Mouse (Mus musculus) forebrain, embryonic 10.5 days (tissue): ENCODE measurements around the gene Hmx1. TPM values are rescaled to one million over a fixed set of nuclear protein-coding genes. Genes with fewer than 3 reads are reported as not detected.

Source experiments
- DNase-seq: peaks from one replicate; pipeline ENCODE4 v3.0.0-alpha.2; 2017; ENCODE audit warnings: low spot score; ENCODE audit errors: extremely low spot score
- H3K27ac ChIP-seq: fragments of 300-500 bp; sonication (generic); 2 replicates; pipeline ENCODE4 v1.5.1; 2016; ENCODE audit warnings: mild to moderate bottlenecking
- H3K27me3 ChIP-seq: fragments of 300-500 bp; sonication (generic); 2 replicates; pipeline ENCODE4 v1.6.1; 2016; ENCODE audit warnings: mild to moderate bottlenecking; ENCODE audit not compliant: poor library complexity, severe bottlenecking
- H3K36me3 ChIP-seq: fragments of 300-500 bp; sonication (generic); replicated peaks from 2 replicates; pipeline ENCODE4 v1.6.1; 2016; ENCODE audit warnings: mild to moderate bottlenecking, moderate library complexity
- H3K4me1 ChIP-seq: fragments of 300-500 bp; sonication (generic); 2 replicates; pipeline ENCODE4 v1.6.1; 2016
- H3K4me3 ChIP-seq: fragments of 300-500 bp; sonication (generic); 2 replicates; pipeline ENCODE4 v1.5.1; 2016; ENCODE audit warnings: mild to moderate bottlenecking, moderate library complexity
- H3K9me3 ChIP-seq: fragments of 300-500 bp; sonication (generic); 2 replicates; pipeline ENCODE4 v1.6.1; 2016; ENCODE audit warnings: mild to moderate bottlenecking, moderate library complexity
- WGBS: fragments of 180-500 bp; shearing (Covaris S2); methylation state at CpG from one replicate; pipeline ENCODE4 v1.1.7; 2016; 5-methylcytosine and 5-hydroxymethylcytosine counted together
- polyA plus RNA-seq: library from polyadenylated mRNA; unstranded; fragments of >200 nt; fragmentation: Nextera tagmentation; extraction: Ambion mirVana; gene quantifications from 2 replicates; pipeline ENCODE4 v1.2.1, GENCODE M21; 2016

Hmx1 gene
- polyA plus RNA-seq, 1 experiment from 2014 or later, result 0.38 TPM

DNA sequence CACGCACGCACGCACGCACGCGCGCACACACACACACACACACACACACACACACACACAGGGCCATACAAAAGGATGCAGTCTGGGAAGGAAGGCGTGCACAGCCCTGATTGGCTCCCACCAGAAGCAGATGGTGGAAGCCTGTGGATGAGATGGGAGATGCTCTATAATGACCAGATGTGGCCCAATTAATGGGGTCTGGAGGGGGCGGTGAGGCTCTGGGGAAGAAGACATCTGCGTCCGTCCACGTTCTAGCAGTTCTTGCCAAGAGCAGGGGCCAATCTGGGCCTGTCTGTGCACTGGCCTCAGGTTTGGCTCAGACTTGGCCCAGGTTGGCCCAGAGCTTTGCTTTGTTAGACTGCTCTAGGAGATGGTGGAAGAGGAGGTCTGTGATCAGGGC lies 55.8 kb downstream of the Hmx1 start:
- DNase-seq, result no peak
- 86% methylated on average over 12 of the region's 12 CpGs for WGBS
- Histone ChIP-seq H3K4me1 (peaks cover 40% of the 10 kb centered on the region), H3K36me3 (no peaks in the 10 kb centered on the region), H3K27ac (no peak overlapping the region), H3K9me3 (no peaks in the 10 kb centered on the region), H3K4me3 (no peak overlapping the region), H3K27me3 (peaks cover 40% of the 10 kb centered on the region)

DNA sequence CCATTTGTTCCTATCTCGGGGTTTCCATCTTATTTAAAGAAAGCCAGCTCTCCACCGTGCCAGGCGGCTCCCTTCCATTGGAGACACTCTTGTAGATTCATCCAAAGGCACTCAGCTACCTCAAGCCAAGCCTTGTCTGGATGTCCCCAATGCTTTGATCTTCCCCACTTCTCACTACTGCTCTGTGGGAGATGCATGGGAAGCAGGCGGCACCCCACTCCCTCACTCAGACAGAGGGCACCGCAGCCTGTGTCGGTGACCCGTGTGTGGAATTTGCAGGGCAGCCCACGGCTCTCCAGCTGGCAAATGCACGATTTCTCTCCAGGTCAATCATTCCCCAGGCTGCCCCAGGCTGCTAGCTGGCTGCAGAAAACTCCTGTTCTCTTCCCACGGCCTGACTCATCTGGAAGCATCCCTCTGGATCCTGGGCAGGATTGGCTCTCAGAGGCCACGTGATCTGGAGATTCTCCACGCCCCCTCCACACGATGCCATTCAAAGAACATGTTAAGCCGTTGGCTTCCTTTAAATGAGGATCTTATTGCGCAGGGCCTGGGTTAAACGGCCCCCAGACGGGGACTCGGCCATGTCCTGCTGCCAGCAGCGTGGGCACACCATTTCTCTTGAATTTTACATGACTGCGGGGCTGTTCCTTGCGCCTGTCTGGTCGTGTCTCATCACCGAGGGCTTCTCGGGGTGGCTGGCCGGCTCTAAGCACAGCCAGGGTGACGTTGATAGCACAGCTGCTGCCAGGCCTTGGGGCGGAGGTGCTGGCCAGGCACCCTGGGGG lies 58.9 kb downstream of the Hmx1 start:
- peak overlapping the region; percentile 79 for H3K27ac ChIP-seq
- peaks cover 52% of the 10 kb centered on the region for H3K4me1 ChIP-seq
- H3K9me3 ChIP-seq, result no peaks in the 10 kb centered on the region
- H3K27me3 ChIP-seq, result peaks cover 61% of the 10 kb centered on the region
- 17% methylated on average over 27 of the region's 27 CpGs for WGBS
- peak; percentile 81 for DNase-seq
- no peaks in the 10 kb centered on the region for H3K36me3 ChIP-seq
- peak overlapping the region; percentile 45 for H3K4me3 ChIP-seq

Other genes starting within 250 kb of the Hmx1 start
- gene Adra2c, start 110.8 kb upstream of the Hmx1 start, polyA plus RNA-seq, result not detected in 2 replicates
- gene Cpz, start 136.6 kb downstream of the Hmx1 start, polyA plus RNA-seq, result 4.6 and 5.3 TPM in 2 replicates
- 9.2 and 10.0 TPM in 2 replicates for gene Trmt44, start 186.0 kb downstream of the Hmx1 start, polyA plus RNA-seq
- 10.3 and 10.8 TPM in 2 replicates for gene Acox3, start 193.9 kb downstream of the Hmx1 start, polyA plus RNA-seq